8 mouse cellular contexts compared by ENCODE assay signal in the genomic region with DNA sequence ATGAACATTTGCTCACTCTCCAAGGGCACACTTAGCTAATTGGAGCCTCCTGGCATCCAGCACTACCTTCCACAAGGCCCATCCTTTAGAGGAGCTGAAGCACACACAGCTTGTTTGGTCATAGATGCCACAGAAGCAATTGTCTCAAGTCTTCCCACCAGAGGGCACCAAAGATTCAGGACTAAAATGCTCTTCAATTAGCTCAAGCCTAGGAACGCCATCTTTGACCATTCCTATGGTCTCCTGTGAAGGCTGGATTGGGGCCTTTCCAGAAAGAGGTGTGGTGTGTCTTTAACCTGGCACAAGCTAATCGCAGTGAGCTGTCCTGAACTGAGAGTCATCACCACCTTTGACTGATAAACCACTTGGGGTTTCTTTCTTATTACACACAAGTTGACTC. TPM values are rescaled to one million over a fixed set of nuclear protein-coding genes. Genes with fewer than 3 reads are reported as not detected.
DNase-seq lines count a peak whose midpoint lies in the region; ATAC-seq and TF ChIP-seq lines count a peak whose summit lies in the region.

No protein-coding gene starts in this region.

- peak; percentile 98 for TF ChIP-seq CTCF in intestine, postnatal 0 days (IDR thresholded peaks at IDR 0.05; ENCODE audit: low read depth)
- 0 out of 2 replicates have a peak, but pooled peaks have one; percentile 27 for TF ChIP-seq CTCF in small intestine, adult 2 months (IDR thresholded peaks at IDR 0.05; ENCODE audit: extremely low read depth, insufficient read length, insufficient replicate concordance, low read depth, low read length)

- no peak overlapping the region for H3K4me2 ChIP-seq in intestine, postnatal 0 days (replicated peaks; ENCODE audit: low read depth)

- H3K27me3 ChIP-seq in embryonic facial prominence, embryonic 10.5 days (replicated peaks; ENCODE audit: low read depth, poor library complexity, severe bottlenecking), result no peaks in the 10 kb centered on the region
- no peaks in the 10 kb centered on the region for H3K27me3 ChIP-seq in intestine, postnatal 0 days (replicated peaks; ENCODE audit: control insufficient read depth, insufficient read depth, low read length)
- no peaks in the 10 kb centered on the region; the same call in 1 of the 2 replicates for H3K27me3 ChIP-seq in midbrain, embryonic 10.5 days (ENCODE audit: low read depth, poor library complexity, severe bottlenecking)
- no peaks in the 10 kb centered on the region for H3K27me3 ChIP-seq in small intestine, adult 2 months (ENCODE audit: control insufficient read depth, insufficient read depth, low read length)

- TF ChIP-seq POLR2A in small intestine, adult 2 months (IDR thresholded peaks at IDR 0.05; ENCODE audit: low read depth, low read length), result no peak

- H3K9ac ChIP-seq in intestine, postnatal 0 days (ENCODE audit: low read depth, low read length), result no peak overlapping the region

- WGBS in embryonic facial prominence, embryonic 10.5 days, result 9% methylated on average over 2 of the region's 2 CpGs
- WGBS in intestine, postnatal 0 days, result 6% methylated on average over 2 of the region's 2 CpGs
- 3% methylated on average over 2 of the region's 2 CpGs for WGBS in midbrain, embryonic 10.5 days
- 4% methylated on average over 2 of the region's 2 CpGs for WGBS in small intestine, adult 2 months

- peak; percentile 69 for ATAC-seq in intestine, postnatal 0 days

- no peak overlapping the region for H3K4me3 ChIP-seq in embryonic facial prominence, embryonic 10.5 days
- H3K4me3 ChIP-seq in intestine, postnatal 0 days (ENCODE audit: low read depth, low read length), result no peak overlapping the region
- H3K4me3 ChIP-seq in midbrain, embryonic 10.5 days, result no peak overlapping the region
- no peak overlapping the region for H3K4me3 ChIP-seq in small intestine, adult 2 months (ENCODE audit: low read depth, low read length)

- peak; percentile 83 for DNase-seq in urinary bladder, postnatal 14 days (ENCODE audit: low spot score)
- no peak for DNase-seq in urinary bladder, adult 2 months (ENCODE audit: low spot score)
- DNase-seq in embryonic facial prominence, embryonic 10.5 days (ENCODE audit: low spot score), result peak; percentile 80
- peak; percentile 96 for DNase-seq in heart, adult 11 months
- DNase-seq in left cerebral cortex, postnatal 25 days (ENCODE audit: low spot score in 2 of 2), result peak; percentile 86 to 92
- DNase-seq in midbrain, embryonic 10.5 days (ENCODE audit: low spot score), result peak; percentile 79

- H3K9me3 ChIP-seq in embryonic facial prominence, embryonic 10.5 days, result no peaks in the 10 kb centered on the region
- no peaks in the 10 kb centered on the region for H3K9me3 ChIP-seq in intestine, postnatal 0 days (ENCODE audit: control insufficient read depth)
- H3K9me3 ChIP-seq in midbrain, embryonic 10.5 days (replicated peaks), result no peaks in the 10 kb centered on the region

- H3K36me3 ChIP-seq in embryonic facial prominence, embryonic 10.5 days (replicated peaks), result no peaks in the 10 kb centered on the region
- H3K36me3 ChIP-seq in intestine, postnatal 0 days (ENCODE audit: control insufficient read depth, insufficient read depth), result no peaks in the 10 kb centered on the region; the same call in 1 of the 2 replicates
- no peaks in the 10 kb centered on the region for H3K36me3 ChIP-seq in midbrain, embryonic 10.5 days
- peaks cover 6% of the 10 kb centered on the region; the same call in 1 of the 2 replicates for H3K36me3 ChIP-seq in small intestine, adult 2 months (ENCODE audit: control insufficient read depth, insufficient read depth, low read length)

- intact Hi-C loops in left cerebral cortex, postnatal 25 days (cut with DNase I), result loop anchor here (1.0 to 5.0 kb wide), 3 partner anchors 153 to 537 kb away; no protein-coding TSS in a partner anchor

- peaks cover 54% of the 10 kb centered on the region for H3K4me1 ChIP-seq in embryonic facial prominence, embryonic 10.5 days
- H3K4me1 ChIP-seq in intestine, postnatal 0 days (replicated peaks; ENCODE audit: control insufficient read depth, insufficient read depth, low read length), result peaks cover 3% of the 10 kb centered on the region; the same call in 1 of the 2 replicates
- H3K4me1 ChIP-seq in midbrain, embryonic 10.5 days, result peaks cover 56% of the 10 kb centered on the region
- 0 out of 2 replicates have a peak, but pooled peaks cover 2% of the 10 kb centered on the region for H3K4me1 ChIP-seq in small intestine, adult 2 months (ENCODE audit: control insufficient read depth, insufficient read depth, insufficient read length, low read length)

- peak overlapping the region; percentile 97 for H3K27ac ChIP-seq in embryonic facial prominence, embryonic 10.5 days (replicated peaks)
- no peak overlapping the region for H3K27ac ChIP-seq in intestine, postnatal 0 days (ENCODE audit: low read depth, low read length)
- peak overlapping the region; percentile 94 for H3K27ac ChIP-seq in midbrain, embryonic 10.5 days (replicated peaks)
- H3K27ac ChIP-seq in small intestine, adult 2 months (ENCODE audit: insufficient read depth, low read depth, low read length), result no peak overlapping the region

RNA-seq across cellular contexts. Expression of a gene that starts 11.5 kb away (rescaled TPM):
- polyA plus RNA-seq in urinary bladder, adult 2 months (2012; rRNA removed), result 0.66 and 1.2 TPM in 2 replicates
- polyA plus RNA-seq in embryonic facial prominence, embryonic 10.5 days (2016; fragmentation: Nextera tagmentation; extraction: Ambion mirVana), result 105 and 112 TPM in 2 replicates
- polyA plus RNA-seq in intestine, postnatal 0 days (2015; fragmentation: Nextera tagmentation; extraction: Ambion mirVana), result 8.1 and 8.3 TPM in 2 replicates
- total RNA-seq in left cerebral cortex, postnatal 25 days (2021), result 1 to 10 TPM in 1 of 2 experiments, under 1 TPM in 1; 0.73 to 1.0 TPM
- polyA plus RNA-seq in midbrain, embryonic 10.5 days (2016; fragmentation: Nextera tagmentation; extraction: Ambion mirVana), result 103 and 112 TPM in 2 replicates
- 0.17 and 0.85 TPM in 2 replicates for polyA plus RNA-seq in small intestine, adult 2 months (2012; rRNA removed)

Comparison
In these comparisons a context has a peak if more than half of its experiments do, and no peak if none do; other contexts are left out.
1. H3K27ac ChIP-seq: peak in embryonic facial prominence, embryonic 10.5 days (single experiment) and midbrain, embryonic 10.5 days (single experiment); none in intestine, postnatal 0 days (single experiment) and small intestine, adult 2 months (single experiment).
2. RNA of a gene that starts 11.5 kb away (polyA plus RNA-seq): 103 to 112 TPM in midbrain, embryonic 10.5 days and 105 to 112 TPM in embryonic facial prominence, embryonic 10.5 days; 8.1 to 8.3 TPM in intestine, postnatal 0 days, 0.66 to 1.2 TPM in urinary bladder, adult 2 months and 0.17 to 0.85 TPM in small intestine, adult 2 months; every median in the first group is over 10 times any median in the second.